Mouse (Mus musculus) limb, embryonic 11.5 days (tissue): Measurements from ENCODE around the gene Atxn1. TPM values are rescaled to one million over a fixed set of nuclear protein-coding genes. Genes with fewer than 3 reads are reported as not detected.

Experiments
- ATAC-seq: fragments of 200-750 bp; cut with Nextera tagmentation; 2 replicates; pipeline ENCODE4 v1.8.0; 2017; ENCODE audit warnings: low read depth; ENCODE audit not compliant: insufficient number of reproducible peaks, low FRiP score, low TSS enrichment
- DNase-seq: peaks from one replicate; pipeline ENCODE4 v3.0.0-alpha.2; 2015; ENCODE audit warnings: low spot score
- H3K27ac ChIP-seq: fragments of 300-500 bp; sonication (generic); replicated peaks from 2 replicates; pipeline ENCODE4 v1.5.1; 2014; ENCODE audit warnings: low read depth, mild to moderate bottlenecking, low read length
- H3K27me3 ChIP-seq: fragments of 300-500 bp; sonication (generic); 2 replicates; pipeline ENCODE4 v1.6.1; 2014; ENCODE audit warnings: mild to moderate bottlenecking, low read length, mixed read lengths; ENCODE audit not compliant: control insufficient read depth, insufficient read depth
- H3K36me3 ChIP-seq: fragments of 300-500 bp; sonication (generic); 2 replicates; pipeline ENCODE4 v1.6.1; 2014; ENCODE audit warnings: mild to moderate bottlenecking, low read length, moderate library complexity, mixed read lengths; ENCODE audit not compliant: control insufficient read depth, insufficient read depth
- H3K4me1 ChIP-seq: fragments of 300-500 bp; sonication (generic); 2 replicates; pipeline ENCODE4 v1.6.1; 2014; ENCODE audit warnings: low read length, mixed read lengths; ENCODE audit not compliant: control insufficient read depth, insufficient read depth
- H3K4me2 ChIP-seq: fragments of 300-500 bp; sonication (generic); 2 replicates; pipeline ENCODE4 v1.6.1; 2014; ENCODE audit warnings: low read depth, mild to moderate bottlenecking, moderate library complexity; ENCODE audit not compliant: severe bottlenecking
- H3K4me3 ChIP-seq: fragments of 300-500 bp; sonication (generic); 2 replicates; pipeline ENCODE4 v1.5.1; 2014; ENCODE audit warnings: low read depth, low read length
- H3K9ac ChIP-seq: fragments of 300-500 bp; sonication (generic); 2 replicates; pipeline ENCODE4 v1.6.1; 2014; ENCODE audit warnings: mild to moderate bottlenecking, low read length
- H3K9me3 ChIP-seq: fragments of 300-500 bp; sonication (generic); 2 replicates; pipeline ENCODE4 v1.6.1; 2016; ENCODE audit warnings: low read length; ENCODE audit not compliant: control insufficient read depth
- WGBS: fragments of 180-500 bp; shearing (Covaris S2); extraction: QIAGEN DNeasy Blood & Tissue Kit; methylation state at CpG from one replicate; pipeline ENCODE4 v1.1.7; 2014; 5-methylcytosine and 5-hydroxymethylcytosine counted together
- polyA plus RNA-seq: library from polyadenylated mRNA; unstranded; fragments of >200 nt; fragmentation: Nextera tagmentation; extraction: Ambion mirVana; gene quantifications from 2 replicates; pipeline ENCODE4 v1.2.1, GENCODE M21; 2014

Gene Atxn1
- 1.3 and 1.5 TPM in 2 replicates for polyA plus RNA-seq

- peak; percentile 64 for ATAC-seq
- peak within 1 kb of the TSS; percentile 95 for H3K4me2 ChIP-seq
- H3K9ac ChIP-seq: peak within 1 kb of the TSS; percentile 77
- no peaks in the 10 kb centered on the region for H3K27me3 ChIP-seq
- peak; percentile 76 for DNase-seq
- peak within 1 kb of the TSS; percentile 76 for H3K27ac ChIP-seq
- peak within 1 kb of the TSS; percentile 75 for H3K4me3 ChIP-seq
- no peaks in the 10 kb centered on the region for H3K36me3 ChIP-seq
- H3K4me1 ChIP-seq: peaks cover 6% of the 10 kb centered on the region; the same call in 1 of the 2 replicates
- no peaks in the 10 kb centered on the region for H3K9me3 ChIP-seq
- WGBS: under 1% methylated on average over 49 of the region's 53 CpGs
Observed at GRCm38 (mm10) chr13:45964853-45965593, at the start of gene Atxn1. Gene Atxn1 (minus strand): TSS chr13:45965008.

- Histone ChIP-seq H3K4me1 (peaks cover 8% of the 10 kb centered on the region; the same call in 1 of the 2 replicates), H3K9me3 (no peaks in the 10 kb centered on the region), H3K4me3 (no peak overlapping the region), H3K27me3 (no peaks in the 10 kb centered on the region), H3K27ac (no peak overlapping the region), H3K4me2 (no peak overlapping the region), H3K36me3 (no peaks in the 10 kb centered on the region), H3K9ac (no peak overlapping the region)
- ATAC-seq (no peak), DNase-seq (no peak)
- WGBS: 29% methylated on average over 9 of the region's 9 CpGs
Observed at GRCm38 (mm10) chr13:46011232-46011631, 46.4 kb upstream of the Atxn1 start.

- H3K9ac ChIP-seq: no peak overlapping the region
- no peak for ATAC-seq
- 78% methylated on average over 12 of the region's 12 CpGs for WGBS
- H3K4me1 ChIP-seq: peaks cover 13% of the 10 kb centered on the region; the same call in 1 of the 2 replicates
- H3K27ac ChIP-seq: no peak overlapping the region
- H3K9me3 ChIP-seq: no peaks in the 10 kb centered on the region
- no peak overlapping the region for H3K4me3 ChIP-seq
- DNase-seq: no peak
- H3K27me3 ChIP-seq: no peaks in the 10 kb centered on the region
- no peak overlapping the region for H3K4me2 ChIP-seq
- H3K36me3 ChIP-seq: no peaks in the 10 kb centered on the region
Observed at GRCm38 (mm10) chr13:46010075-46010474, 45.3 kb upstream of the Atxn1 start.

- no peaks in the 10 kb centered on the region for H3K9me3 ChIP-seq
- no peak overlapping the region for H3K27ac ChIP-seq
- 18% methylated on average over 30 of the region's 30 CpGs for WGBS
- ATAC-seq (no peak), DNase-seq (peak; percentile 36)
- no peak overlapping the region for H3K9ac ChIP-seq
- no peaks in the 10 kb centered on the region for H3K36me3 ChIP-seq
- H3K4me2 ChIP-seq: peak overlapping the region; percentile 28; the same call in 1 of the 2 replicates
- H3K4me1 ChIP-seq: peaks cover 13% of the 10 kb centered on the region; the same call in 1 of the 2 replicates
- H3K4me3 ChIP-seq: no peak overlapping the region
- no peaks in the 10 kb centered on the region for H3K27me3 ChIP-seq
Observed at GRCm38 (mm10) chr13:46008831-46009666, 44.2 kb upstream of the Atxn1 start.

- peaks cover 13% of the 10 kb centered on the region; the same call in 1 of the 2 replicates for H3K4me1 ChIP-seq
- H3K9me3 ChIP-seq: no peaks in the 10 kb centered on the region
- H3K27me3 ChIP-seq: no peaks in the 10 kb centered on the region
- ATAC-seq (peak; percentile 79), DNase-seq (peak; percentile 53)
- H3K27ac ChIP-seq: no peak overlapping the region
- WGBS: 26% methylated on average over 4 of the region's 4 CpGs
- peak overlapping the region; percentile 17; the same call in 1 of the 2 replicates for H3K9ac ChIP-seq
- H3K36me3 ChIP-seq: no peaks in the 10 kb centered on the region
- peak overlapping the region; percentile 31 for H3K4me2 ChIP-seq
- H3K4me3 ChIP-seq: no peak overlapping the region
Observed at GRCm38 (mm10) chr13:46006211-46007102, 41.6 kb upstream of the Atxn1 start.

GRCm38 (mm10) chr13:46005656-46006055, 40.8 kb upstream of the Atxn1 start:
- no peak for ATAC-seq
- H3K27me3 ChIP-seq: no peaks in the 10 kb centered on the region
- no peaks in the 10 kb centered on the region for H3K9me3 ChIP-seq
- no peaks in the 10 kb centered on the region for H3K36me3 ChIP-seq
- H3K4me1 ChIP-seq: peaks cover 13% of the 10 kb centered on the region; the same call in 1 of the 2 replicates
- WGBS: 68% methylated on average over 7 of the region's 7 CpGs
- DNase-seq: no peak
- no peak overlapping the region for H3K4me3 ChIP-seq
- H3K9ac ChIP-seq: no peak overlapping the region
- H3K27ac ChIP-seq: no peak overlapping the region
- H3K4me2 ChIP-seq: peak overlapping the region; percentile 31; the same call in 1 of the 2 replicates

- no peak for ATAC-seq
- WGBS: 79% methylated on average over 5 of the region's 5 CpGs
- no peak overlapping the region for H3K27ac ChIP-seq
Observed at GRCm38 (mm10) chr13:46001356-46001755, 36.5 kb upstream of the Atxn1 start.

More at GRCm38 (mm10) chr13:46001356-46001755, 36.5 kb upstream of the Atxn1 start:
- Histone ChIP-seq H3K9ac (no peak overlapping the region), H3K4me3 (no peak overlapping the region), H3K27me3 (no peaks in the 10 kb centered on the region), H3K4me2 (no peak overlapping the region), H3K4me1 (0 out of 2 replicates have a peak, but pooled peaks cover 6% of the 10 kb centered on the region), H3K9me3 (no peaks in the 10 kb centered on the region), H3K36me3 (no peaks in the 10 kb centered on the region)
- DNase-seq: no peak
